Mouse (Mus musculus): ENCODE data around the gene Susd3.

GRCm38 (mm10) chr13:49234711-49235110, 13.8 kb downstream of the Susd3 start:
- TF ChIP-seq CTCF (IDR thresholded peaks at IDR 0.05; ENCODE audit: insufficient read depth, low read length) (no peak), POLR2A (IDR thresholded peaks at IDR 0.05; ENCODE audit: borderline replicate concordance, extremely low read depth, low read depth, low read length) (no peak)

All from lung, adult 2 months (tissue).